Mouse (Mus musculus): Measurements from ENCODE around the gene Plch2.

DNA sequence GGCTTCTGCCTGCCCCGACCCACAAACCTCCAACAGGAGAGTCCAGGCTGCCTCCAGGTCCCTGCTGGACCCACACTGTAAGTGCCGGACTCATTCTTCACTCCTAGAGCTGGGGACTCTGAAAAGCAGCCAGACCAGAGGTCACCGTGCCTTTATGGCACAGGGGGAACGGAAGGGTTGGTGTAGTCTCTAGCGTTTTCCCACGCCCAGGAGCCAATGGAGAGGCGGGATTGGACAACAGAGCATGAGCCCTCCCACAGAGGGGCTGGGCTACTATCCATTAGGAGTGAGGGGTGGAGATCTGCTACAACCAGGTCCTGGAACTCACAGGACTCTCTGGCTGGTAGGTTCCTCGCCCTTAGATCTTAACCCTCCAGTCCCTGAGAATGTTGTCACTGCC is 110.3 kb downstream of the Plch2 start:
- no peak for TF ChIP-seq CTCF (IDR thresholded peaks at IDR 0.05; ENCODE audit: borderline replicate concordance, extremely low read depth, insufficient read depth, insufficient read length)
- no peak for TF ChIP-seq POLR2A (IDR thresholded peaks at IDR 0.05; ENCODE audit: borderline replicate concordance, extremely low read depth, insufficient read depth, insufficient read length, poor library complexity, severe bottlenecking)

All from brain, embryonic 14.5 days (tissue).